Mouse (Mus musculus): ENCODE measurements around the gene Txnrd2.

DNA sequence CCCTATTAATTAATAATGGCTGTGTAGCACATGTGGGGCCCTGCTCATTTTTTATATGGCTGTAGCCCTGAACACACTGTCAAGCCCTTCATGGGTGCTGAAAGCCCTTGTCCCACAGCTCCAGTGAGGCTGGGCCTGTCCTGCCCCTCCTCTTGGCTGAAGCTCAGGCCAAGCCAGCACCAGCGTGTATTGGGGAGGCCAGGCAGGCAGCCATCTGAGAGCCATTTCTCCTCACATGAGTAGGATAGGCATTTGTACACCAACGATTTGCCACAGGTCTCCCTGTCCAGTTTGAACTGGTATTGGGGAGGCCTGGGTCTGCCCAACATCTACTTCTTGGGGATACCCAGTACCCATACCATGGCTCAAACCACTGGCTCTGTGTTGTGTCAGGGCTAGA lies 47.8 kb downstream of the Txnrd2 start:
- TF ChIP-seq CTCF (conservative IDR thresholded peaks at IDR 0.05; ENCODE audit: low read length): no peak
- TF ChIP-seq NANOG (IDR thresholded peaks at IDR 0.05; ENCODE audit: borderline replicate concordance, low read length): no peak
